Mouse (Mus musculus) embryo, embryonic 11.5 days (tissue): Measurements from ENCODE around the gene Fgf15.

Experiments used
- DNase-seq: peaks from one replicate; pipeline ENCODE4 v3.0.0-alpha.2; 2012; ENCODE audit warnings: low read depth, low spot score

The Fgf15 gene

GRCm38 (mm10) chr7:144896294-144897218, at the start of gene Fgf15:
TSS of gene Fgf15 (plus strand) at chr7:144896531.
- no peak for DNase-seq

GRCm38 (mm10) chr7:144847067-144847466, 49.3 kb upstream of the Fgf15 start, which contains the start of gene Fgf4:
TSS of gene Fgf4 (plus strand) at chr7:144847367.
- no peak for DNase-seq

DNA sequence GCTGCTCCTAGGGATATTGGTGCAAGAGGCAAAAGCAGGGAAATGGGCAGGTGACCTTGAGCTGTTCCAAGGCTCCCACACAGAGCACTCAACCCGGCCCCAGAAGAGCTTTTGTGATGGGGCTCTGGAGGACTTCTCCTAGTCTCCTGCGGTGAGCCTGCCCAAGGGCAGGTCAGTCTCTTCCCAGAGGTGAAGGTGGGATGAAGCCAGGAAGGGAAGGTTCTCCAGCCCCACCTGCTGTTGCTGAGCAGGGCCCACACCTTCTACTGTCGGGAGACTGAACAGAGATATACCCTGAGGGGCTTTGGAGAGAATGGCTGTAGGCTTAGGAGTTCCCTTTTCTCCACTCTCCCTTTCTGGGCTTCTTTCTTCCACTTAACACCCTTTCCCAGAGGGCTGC, 45.0 kb upstream of the Fgf15 start:
- DNase-seq = no peak

DNA sequence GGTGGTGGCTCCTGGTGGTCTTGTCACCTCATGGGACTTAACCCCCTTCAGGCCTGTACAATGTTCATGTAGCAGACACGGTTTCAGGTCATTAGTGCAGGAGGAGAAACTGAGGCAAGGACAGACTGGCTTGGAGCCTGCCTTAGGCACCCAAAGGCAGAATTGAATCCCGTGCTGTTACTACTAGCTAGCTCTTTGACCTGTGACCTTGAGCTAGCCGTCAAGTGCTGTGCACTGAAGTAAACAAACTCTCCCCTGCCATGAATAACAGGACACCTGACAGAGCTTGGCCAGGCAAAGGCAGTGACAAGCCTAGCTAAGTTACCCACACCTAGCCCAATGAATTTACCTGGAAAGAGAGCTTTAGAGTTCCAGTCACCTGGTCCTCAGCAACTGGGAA, 41.4 kb upstream of the Fgf15 start:
- no peak for DNase-seq

GRCm38 (mm10) chr7:144857158-144857557, 39.2 kb upstream of the Fgf15 start:
- DNase-seq = no peak

- no peak for DNase-seq
These were observed 38.4 kb upstream of the Fgf15 start for GRCm38 (mm10) chr7:144857826-144858342.

GRCm38 (mm10) chr7:144858702-144859101, 37.6 kb upstream of the Fgf15 start:
- DNase-seq = no peak

DNA sequence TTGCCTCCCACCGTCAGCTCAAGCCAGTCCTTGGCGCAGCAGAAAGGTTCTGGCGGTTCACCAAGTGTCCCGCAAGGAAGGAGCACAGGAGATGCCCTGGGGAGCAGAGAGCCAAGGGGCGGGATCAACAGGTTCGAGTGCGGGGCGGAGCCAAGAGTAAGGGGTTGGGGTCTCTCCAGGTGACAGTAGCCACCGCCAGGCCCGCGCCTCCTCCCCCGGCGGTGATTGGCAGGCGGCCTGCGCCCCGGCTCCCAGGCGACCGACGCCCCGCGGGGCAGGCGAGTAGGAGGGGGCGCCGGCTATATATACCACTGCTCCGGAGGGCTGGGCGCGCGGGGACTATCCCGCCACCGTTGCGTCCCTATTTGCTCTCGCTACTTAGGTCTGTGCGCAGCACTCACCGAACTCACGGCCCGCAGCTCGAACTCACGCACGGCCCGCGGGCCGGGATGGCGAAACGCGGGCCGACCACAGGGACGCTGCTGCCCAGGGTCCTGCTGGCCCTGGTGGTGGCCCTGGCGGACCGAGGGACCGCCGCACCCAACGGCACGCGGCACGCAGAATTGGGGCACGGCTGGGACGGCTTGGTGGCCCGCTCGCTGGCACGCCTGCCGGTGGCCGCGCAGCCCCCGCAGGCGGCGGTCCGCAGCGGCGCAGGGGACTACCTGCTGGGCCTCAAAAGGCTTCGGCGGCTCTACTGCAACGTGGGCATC, 35.1 kb upstream of the Fgf15 start:
- DNase-seq = no peak

- no peak for DNase-seq
These were observed 34.6 kb upstream of the Fgf15 start for GRCm38 (mm10) chr7:144861769-144862070.

GRCm38 (mm10) chr7:144862126-144862525, 34.2 kb upstream of the Fgf15 start:
- DNase-seq = no peak

DNA sequence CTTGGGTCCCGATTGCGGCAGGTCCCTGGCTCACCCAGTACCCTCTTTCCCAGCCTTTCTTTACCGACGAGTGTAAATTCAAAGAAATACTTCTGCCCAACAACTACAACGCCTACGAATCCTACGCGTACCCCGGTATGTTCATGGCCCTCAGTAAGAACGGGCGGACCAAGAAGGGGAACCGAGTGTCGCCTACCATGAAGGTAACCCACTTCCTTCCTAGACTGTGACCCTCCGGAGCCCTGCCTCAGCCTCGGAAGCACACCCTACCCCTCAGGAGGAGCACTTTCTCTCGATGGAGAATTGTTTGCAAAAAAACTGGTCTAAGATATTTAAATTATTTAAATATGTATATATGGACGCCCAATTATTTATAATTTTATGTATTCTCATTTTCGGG, 33.6 kb upstream of the Fgf15 start:
- DNase-seq = no peak

DNA sequence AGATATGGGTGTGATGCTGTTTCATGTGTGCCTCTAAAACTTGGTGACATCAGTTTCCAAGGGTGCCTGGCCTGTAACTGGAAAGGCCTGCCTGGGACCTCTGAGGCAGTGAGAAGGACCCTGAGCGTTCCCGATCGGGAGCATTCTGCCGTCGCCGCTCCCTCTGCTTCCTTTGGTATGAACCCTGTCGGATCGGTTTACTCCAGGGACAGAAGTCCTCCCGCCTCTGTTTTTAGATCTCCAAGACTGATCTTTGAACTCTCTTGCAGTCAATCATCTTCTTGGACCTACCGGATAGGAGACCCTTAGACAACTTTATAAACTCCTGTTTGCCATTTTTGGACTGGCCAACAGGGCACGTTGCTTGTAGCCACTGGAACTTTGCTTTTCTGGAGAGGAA, 33.1 kb upstream of the Fgf15 start:
- DNase-seq = no peak

GRCm38 (mm10) chr7:144864160-144864670, 32.1 kb upstream of the Fgf15 start:
- DNase-seq = no peak

- no peak for DNase-seq
These were observed 29.2 kb upstream of the Fgf15 start for GRCm38 (mm10) chr7:144867161-144867560.

DNA sequence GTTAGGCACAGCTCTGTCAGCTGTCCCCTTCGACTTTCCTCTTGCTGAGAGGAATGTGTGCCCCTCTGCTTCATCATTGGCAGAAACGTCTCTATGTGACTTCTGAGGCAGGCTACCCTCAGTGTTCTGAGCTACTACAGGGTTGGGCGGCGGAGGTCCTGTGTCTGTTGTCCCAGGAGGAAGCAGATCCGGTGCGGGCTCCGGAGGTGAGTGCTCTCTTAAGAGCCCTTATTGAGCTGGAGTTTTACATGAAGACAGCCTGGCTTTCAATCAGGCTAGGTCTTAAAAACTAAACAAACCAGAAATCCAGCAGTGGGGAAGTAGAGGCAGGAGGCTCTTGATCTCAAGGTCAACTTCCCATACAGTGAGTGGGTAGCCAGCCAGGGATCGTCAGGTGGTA, 28.7 kb upstream of the Fgf15 start:
- DNase-seq = no peak

DNA sequence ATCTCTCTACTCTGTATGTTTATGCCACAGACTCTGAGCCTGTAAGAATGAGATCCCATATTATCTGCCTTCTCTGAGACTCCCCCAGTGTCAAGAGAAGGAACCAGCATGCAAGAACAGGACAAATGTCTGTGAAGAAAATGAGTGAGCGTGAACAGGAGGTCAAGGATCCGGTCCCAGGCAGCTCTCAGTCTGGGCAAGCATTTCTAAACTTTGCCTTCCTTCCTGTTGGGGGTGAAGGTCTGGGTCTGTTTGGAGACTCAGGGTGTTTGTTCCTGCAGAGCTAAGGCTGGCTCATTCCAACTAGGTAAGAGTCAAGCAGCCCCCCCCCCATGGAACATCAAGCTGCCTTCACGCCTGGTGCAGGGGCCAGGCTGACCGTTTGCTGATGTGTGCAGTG, 23.9 kb upstream of the Fgf15 start:
- DNase-seq = no peak

DNA sequence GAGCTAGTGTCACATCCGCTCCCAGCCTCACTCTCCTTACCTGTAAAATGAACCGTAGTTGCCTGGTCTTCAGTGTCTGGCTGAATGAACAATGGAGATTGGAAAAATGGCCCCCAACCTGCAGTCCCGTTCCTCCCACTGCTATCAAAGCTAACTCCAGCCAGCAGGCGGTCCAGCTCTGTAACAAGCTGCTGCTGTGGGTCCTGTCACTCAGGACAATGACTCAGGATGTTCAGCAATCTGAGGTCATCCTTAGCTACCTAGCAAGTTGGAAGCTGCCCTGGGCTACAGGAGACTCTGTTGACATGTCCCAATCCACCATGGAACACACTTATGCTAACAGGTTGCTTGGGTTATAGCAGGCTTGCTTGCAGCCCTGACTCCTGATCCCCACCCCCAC, 23.2 kb upstream of the Fgf15 start:
- DNase-seq = no peak

GRCm38 (mm10) chr7:144874226-144874625, 22.1 kb upstream of the Fgf15 start:
- DNase-seq = no peak

GRCm38 (mm10) chr7:144878401-144878800, 17.9 kb upstream of the Fgf15 start:
- DNase-seq = no peak

DNA sequence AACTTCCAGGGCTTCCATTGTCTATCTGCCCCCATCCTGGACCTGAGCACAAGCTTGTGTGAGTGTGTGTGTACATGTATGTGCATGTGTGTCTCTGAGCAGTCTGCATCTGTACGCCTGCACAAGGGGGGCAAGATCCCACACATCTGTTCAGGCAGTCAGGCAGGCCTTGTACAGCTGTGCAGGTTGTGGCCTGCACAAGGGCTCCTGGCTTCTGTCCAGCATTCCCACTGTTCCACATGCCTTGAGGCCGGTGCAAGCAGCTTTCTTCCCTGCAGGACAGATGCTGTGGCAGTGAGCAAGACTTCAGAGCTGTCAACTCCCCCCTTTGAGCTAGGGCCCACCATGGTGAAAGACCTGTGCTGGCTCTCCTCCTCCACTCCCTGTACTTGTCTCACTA, 13.2 kb upstream of the Fgf15 start:
- DNase-seq = no peak

DNA sequence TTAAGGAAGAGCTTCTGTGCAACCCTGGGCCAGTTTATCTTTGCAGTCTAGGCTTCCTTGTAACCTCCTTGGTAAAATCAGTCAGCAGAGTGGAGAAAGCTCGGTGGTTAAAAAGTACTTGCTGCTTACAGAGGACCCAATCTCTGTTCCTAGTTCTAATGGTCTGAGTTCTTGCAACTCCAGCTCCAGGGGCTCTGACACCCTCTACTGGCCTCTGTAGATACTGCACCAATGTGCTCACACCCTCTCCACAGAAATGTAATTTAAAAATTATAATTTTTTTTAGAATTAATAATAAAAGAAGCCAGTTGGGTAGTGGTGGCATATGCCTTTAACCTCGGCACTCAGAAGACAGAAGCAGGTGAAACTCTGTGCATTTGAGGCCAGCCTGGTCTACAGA, 8.7 kb upstream of the Fgf15 start:
- DNase-seq = no peak

- no peak for DNase-seq
These were observed 7.6 kb upstream of the Fgf15 start for GRCm38 (mm10) chr7:144888564-144889299.
